Mouse (Mus musculus): ENCODE results near the gene Kcnj9. TPM values are rescaled to one million over a fixed set of nuclear protein-coding genes. Genes with fewer than 3 reads are reported as not detected.

The Kcnj9 gene
- total and polyA plus RNA-seq, 3 experiments: not detected

DNA sequence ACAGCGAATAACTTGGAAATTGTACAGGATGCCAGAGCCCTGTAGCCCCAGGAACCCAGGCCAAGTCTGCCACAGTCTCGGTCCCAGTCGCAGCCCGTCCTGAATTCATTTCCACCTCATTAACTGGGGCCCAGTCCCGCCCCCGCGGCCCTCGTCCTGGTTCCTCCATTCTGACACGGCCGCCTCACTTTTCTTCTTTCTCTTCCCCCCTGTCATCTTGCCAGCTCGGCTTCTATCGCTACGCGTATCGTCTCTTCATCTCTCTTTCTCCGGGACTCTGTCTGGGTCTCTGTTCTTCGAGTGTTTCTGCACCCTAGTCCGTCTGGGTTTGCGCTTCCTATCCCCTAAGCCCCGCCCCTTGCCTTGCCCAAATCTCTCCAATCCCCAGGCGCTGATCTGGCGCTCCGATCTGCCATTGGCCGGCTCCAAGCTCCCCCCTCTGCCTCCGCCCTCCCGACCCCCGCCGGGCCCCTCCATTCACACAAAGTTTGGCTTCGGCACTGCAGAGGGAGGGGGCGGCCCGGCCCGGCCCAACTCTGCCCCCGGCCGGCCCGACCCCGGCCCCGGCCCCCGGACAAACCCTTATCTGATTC is 11.7 kb upstream of the Kcnj9 start, which contains the start of gene Kcnj10:
Gene Kcnj10, plus strand, starts transcription at position 482 of the 593 bp plus-strand sequence.
- Histone ChIP-seq H3K4me3 (ENCODE audit: low read depth, low read length) (no peak within 1 kb of the TSS), H3K4me1 (ENCODE audit: insufficient read depth, low read depth, low read length) (no peaks in the 10 kb centered on the region), H3K36me3 (replicated peaks) (no peaks in the 10 kb centered on the region), H3K27me3 (ENCODE audit: insufficient read depth, low read length) (peaks cover 2% of the 10 kb centered on the region; the same call in 1 of the 2 replicates), H3K9me3 (replicated peaks) (no peaks in the 10 kb centered on the region)
- no peak for DNase-seq (ENCODE audit: low spot score)
- TF ChIP-seq POLR2AphosphoS5 (IDR thresholded peaks at IDR 0.05; ENCODE audit: insufficient replicate concordance, low read depth, low read length) (no peak), GATA1 (IDR thresholded peaks at IDR 0.05; ENCODE audit: borderline replicate concordance, low read length) (no peak), GATA2 (IDR thresholded peaks at IDR 0.05; ENCODE audit: borderline replicate concordance, low read depth, low read length) (no peak), CTCF (IDR thresholded peaks at IDR 0.05; ENCODE audit: low read depth, low read length) (no peak), TAL1 (conservative IDR thresholded peaks at IDR 0.05; ENCODE audit: low read depth, low read length) (no peak)
- ATAC-seq (ENCODE audit: extremely low read depth, insufficient number of reproducible peaks, low FRiP score, poor library complexity, severe bottlenecking): no peak

DNA sequence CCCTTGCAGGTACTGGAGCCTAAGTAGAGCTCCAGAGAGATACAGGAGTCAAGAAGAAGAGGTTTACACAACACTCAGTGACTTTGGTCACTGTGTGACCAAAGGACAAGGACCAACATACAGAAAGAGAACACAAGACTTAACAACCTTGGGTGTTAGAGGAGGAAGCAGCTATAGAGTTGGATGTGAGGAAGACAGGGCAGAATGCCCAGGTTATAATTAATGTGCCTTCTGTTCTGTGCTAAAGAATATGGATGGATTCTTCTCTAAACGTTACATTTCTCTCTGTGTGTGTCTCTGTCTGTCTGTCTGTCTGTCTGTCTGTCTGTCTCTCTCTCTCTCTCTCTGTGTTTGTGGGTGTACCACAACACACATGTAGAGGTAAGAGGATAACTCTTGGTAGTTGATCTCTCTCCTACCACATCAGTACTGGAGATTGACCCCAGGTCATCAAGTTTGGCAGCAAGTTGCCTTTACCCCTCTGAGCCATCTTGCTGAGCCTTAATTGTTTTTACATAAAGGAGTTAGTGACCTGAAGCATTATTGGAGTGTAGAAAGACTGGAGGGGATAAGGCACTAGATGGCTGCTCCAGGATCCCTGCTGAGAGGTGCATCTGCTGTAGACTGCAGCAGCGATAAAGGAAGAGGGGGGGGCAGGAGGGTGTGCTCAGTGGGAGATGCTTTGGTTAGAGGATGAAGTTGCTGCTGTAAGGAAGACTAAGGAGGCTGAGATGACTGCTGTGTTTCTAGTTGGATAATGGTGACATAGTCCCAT is 8.5 kb upstream of the Kcnj9 start:
- DNase-seq (ENCODE audit: low spot score): no peak
- H3K36me3 ChIP-seq (replicated peaks): no peaks in the 10 kb centered on the region
- H3K9me3 ChIP-seq (replicated peaks): no peaks in the 10 kb centered on the region
- H3K4me3 ChIP-seq (ENCODE audit: low read depth, low read length): no peak overlapping the region
- no peaks in the 10 kb centered on the region for H3K4me1 ChIP-seq (ENCODE audit: insufficient read depth, low read depth, low read length)
- TF ChIP-seq POLR2AphosphoS5 (IDR thresholded peaks at IDR 0.05; ENCODE audit: insufficient replicate concordance, low read depth, low read length) (no peak), CTCF (IDR thresholded peaks at IDR 0.05; ENCODE audit: low read depth, low read length) (no peak), TAL1 (conservative IDR thresholded peaks at IDR 0.05; ENCODE audit: low read depth, low read length) (no peak), GATA1 (IDR thresholded peaks at IDR 0.05; ENCODE audit: borderline replicate concordance, low read length) (no peak), GATA2 (IDR thresholded peaks at IDR 0.05; ENCODE audit: borderline replicate concordance, low read depth, low read length) (no peak)
- ATAC-seq (ENCODE audit: extremely low read depth, insufficient number of reproducible peaks, low FRiP score, poor library complexity, severe bottlenecking): no peak
- H3K27me3 ChIP-seq (ENCODE audit: insufficient read depth, low read length): 0 out of 2 replicates have a peak, but pooled peaks cover 5% of the 10 kb centered on the region

DNA sequence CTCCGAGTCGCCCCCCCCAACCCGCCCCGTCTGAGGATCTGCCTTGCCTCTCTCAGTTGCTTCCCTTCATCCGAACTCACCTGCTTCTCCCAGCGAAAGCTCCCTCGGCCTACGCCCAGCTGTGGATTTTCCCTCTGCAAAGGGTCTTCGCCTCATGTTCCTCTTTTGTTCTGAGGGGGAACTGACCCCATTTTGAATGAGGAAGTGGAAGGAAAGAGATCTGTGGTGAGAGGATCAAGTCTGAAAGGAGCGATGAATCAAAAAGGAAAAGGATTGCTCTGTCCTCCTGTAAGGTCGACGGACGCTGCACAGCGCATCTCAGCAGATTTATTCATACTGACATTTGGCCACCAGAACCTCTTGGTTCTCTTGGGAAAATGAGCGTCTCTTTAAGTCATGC is 6.7 kb upstream of the Kcnj9 start:
- DNase-seq (ENCODE audit: low spot score) (no peak), ATAC-seq (ENCODE audit: extremely low read depth, insufficient number of reproducible peaks, low FRiP score, poor library complexity, severe bottlenecking) (no peak)
- Histone ChIP-seq H3K9me3 (replicated peaks) (no peaks in the 10 kb centered on the region), H3K4me1 (ENCODE audit: insufficient read depth, low read depth, low read length) (no peaks in the 10 kb centered on the region), H3K27me3 (ENCODE audit: insufficient read depth, low read length) (peaks cover 7% of the 10 kb centered on the region), H3K36me3 (replicated peaks) (no peaks in the 10 kb centered on the region), H3K4me3 (ENCODE audit: low read depth, low read length) (no peak overlapping the region)
- TF ChIP-seq GATA2 (IDR thresholded peaks at IDR 0.05; ENCODE audit: borderline replicate concordance, low read depth, low read length) (no peak), POLR2AphosphoS5 (IDR thresholded peaks at IDR 0.05; ENCODE audit: insufficient replicate concordance, low read depth, low read length) (no peak), GATA1 (IDR thresholded peaks at IDR 0.05; ENCODE audit: borderline replicate concordance, low read length) (no peak), TAL1 (conservative IDR thresholded peaks at IDR 0.05; ENCODE audit: low read depth, low read length) (no peak), CTCF (IDR thresholded peaks at IDR 0.05; ENCODE audit: low read depth, low read length) (no peak)

DNA sequence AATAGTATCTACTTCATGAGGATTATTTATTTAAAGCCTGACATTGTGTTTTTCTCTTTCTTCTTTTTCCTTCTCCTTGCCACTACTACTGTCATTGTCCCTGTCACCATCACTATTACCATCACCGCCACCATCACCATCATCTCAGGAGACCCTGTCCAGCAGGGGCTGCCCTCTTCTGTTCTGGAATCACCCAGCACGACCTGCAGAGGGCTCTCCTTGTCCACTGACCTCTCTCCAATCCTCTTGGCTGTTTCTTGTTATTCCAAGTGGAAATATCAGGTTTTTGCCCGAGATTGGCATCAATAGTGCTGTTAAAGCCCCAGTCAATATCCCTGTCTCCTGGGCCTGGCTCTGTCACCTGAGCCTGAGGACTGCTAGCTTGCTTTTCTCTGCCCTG is 4.4 kb upstream of the Kcnj9 start:
- ATAC-seq (ENCODE audit: extremely low read depth, insufficient number of reproducible peaks, low FRiP score, poor library complexity, severe bottlenecking): no peak
- H3K9me3 ChIP-seq (replicated peaks): no peaks in the 10 kb centered on the region
- H3K36me3 ChIP-seq (replicated peaks): no peaks in the 10 kb centered on the region
- DNase-seq (ENCODE audit: low spot score): no peak
- no peak overlapping the region for H3K4me3 ChIP-seq (ENCODE audit: low read depth, low read length)
- no peaks in the 10 kb centered on the region for H3K4me1 ChIP-seq (ENCODE audit: insufficient read depth, low read depth, low read length)
- H3K27me3 ChIP-seq (ENCODE audit: insufficient read depth, low read length): peaks cover 22% of the 10 kb centered on the region
- TF ChIP-seq TAL1 (conservative IDR thresholded peaks at IDR 0.05; ENCODE audit: low read depth, low read length) (no peak), POLR2AphosphoS5 (IDR thresholded peaks at IDR 0.05; ENCODE audit: insufficient replicate concordance, low read depth, low read length) (no peak), CTCF (IDR thresholded peaks at IDR 0.05; ENCODE audit: low read depth, low read length) (no peak), GATA2 (IDR thresholded peaks at IDR 0.05; ENCODE audit: borderline replicate concordance, low read depth, low read length) (no peak), GATA1 (IDR thresholded peaks at IDR 0.05; ENCODE audit: borderline replicate concordance, low read length) (no peak)

DNA sequence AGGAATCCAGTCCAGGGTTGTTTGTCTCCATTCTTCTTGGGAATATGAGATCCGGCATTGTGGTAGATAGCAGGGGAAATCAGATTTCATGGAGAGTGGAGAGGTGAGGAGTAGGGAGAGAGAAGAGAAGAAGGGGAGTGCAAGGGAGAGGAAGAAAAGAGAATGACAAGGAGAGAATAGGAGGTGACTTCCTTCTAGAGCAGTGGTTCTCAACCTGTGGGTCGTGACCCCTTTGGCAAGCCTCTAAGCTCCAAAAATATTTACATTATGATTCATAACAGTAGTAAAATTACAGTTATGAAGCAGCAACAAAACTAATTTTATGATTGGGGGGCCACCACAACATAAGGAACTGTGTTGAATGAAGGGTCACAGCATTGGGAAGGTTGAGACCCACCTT is 3.8 kb upstream of the Kcnj9 start:
- Histone ChIP-seq H3K27me3 (ENCODE audit: insufficient read depth, low read length) (peaks cover 26% of the 10 kb centered on the region), H3K4me3 (ENCODE audit: low read depth, low read length) (no peak overlapping the region)
- TF ChIP-seq GATA2 (IDR thresholded peaks at IDR 0.05; ENCODE audit: borderline replicate concordance, low read depth, low read length): no peak
- TF ChIP-seq GATA1 (IDR thresholded peaks at IDR 0.05; ENCODE audit: borderline replicate concordance, low read length): no peak
- no peak for TF ChIP-seq CTCF (IDR thresholded peaks at IDR 0.05; ENCODE audit: low read depth, low read length)
- TF ChIP-seq POLR2AphosphoS5 (IDR thresholded peaks at IDR 0.05; ENCODE audit: insufficient replicate concordance, low read depth, low read length): no peak
- no peak for TF ChIP-seq TAL1 (conservative IDR thresholded peaks at IDR 0.05; ENCODE audit: low read depth, low read length)

DNA sequence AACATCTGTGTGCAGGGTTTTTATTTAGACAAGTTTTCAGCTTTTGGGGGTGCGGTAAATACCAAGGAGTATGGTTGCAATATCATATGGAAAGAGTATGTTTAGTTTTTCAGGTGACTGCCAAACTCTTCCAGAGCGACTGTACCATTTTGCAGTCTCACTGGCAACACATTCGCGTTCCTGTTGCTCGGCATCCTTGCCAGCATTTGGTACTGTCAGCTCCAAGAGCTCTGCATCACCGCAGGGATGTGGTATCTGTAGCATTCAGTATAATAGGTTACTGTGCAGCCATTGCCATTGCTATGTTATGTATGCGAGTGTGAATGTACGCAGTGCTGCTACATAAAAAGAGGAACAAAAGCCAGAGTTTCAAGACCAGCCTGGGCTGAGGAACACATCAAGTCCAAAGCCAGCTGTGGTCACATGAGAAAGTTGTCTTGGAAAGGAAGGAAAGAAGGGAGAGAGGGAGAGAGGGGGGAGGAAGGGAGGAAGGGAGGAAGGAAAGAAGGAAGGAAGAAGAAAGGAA is 2.4 kb upstream of the Kcnj9 start:
- ATAC-seq (ENCODE audit: extremely low read depth, insufficient number of reproducible peaks, low FRiP score, poor library complexity, severe bottlenecking): no peak
- no peaks in the 10 kb centered on the region for H3K9me3 ChIP-seq (replicated peaks)
- H3K4me1 ChIP-seq (ENCODE audit: insufficient read depth, low read depth, low read length): no peaks in the 10 kb centered on the region
- no peak overlapping the region for H3K4me3 ChIP-seq (ENCODE audit: low read depth, low read length)
- H3K27me3 ChIP-seq (ENCODE audit: insufficient read depth, low read length): peaks cover 34% of the 10 kb centered on the region
- TF ChIP-seq GATA1 (IDR thresholded peaks at IDR 0.05; ENCODE audit: borderline replicate concordance, low read length) (no peak), POLR2AphosphoS5 (IDR thresholded peaks at IDR 0.05; ENCODE audit: insufficient replicate concordance, low read depth, low read length) (no peak), CTCF (IDR thresholded peaks at IDR 0.05; ENCODE audit: low read depth, low read length) (no peak), TAL1 (conservative IDR thresholded peaks at IDR 0.05; ENCODE audit: low read depth, low read length) (no peak), GATA2 (IDR thresholded peaks at IDR 0.05; ENCODE audit: borderline replicate concordance, low read depth, low read length) (no peak)
- no peaks in the 10 kb centered on the region for H3K36me3 ChIP-seq (replicated peaks)
- DNase-seq (ENCODE audit: low spot score): no peak

More for the DNA sequence above, 3.8 kb upstream of the Kcnj9 start:
- DNase-seq (ENCODE audit: low spot score) (no peak), ATAC-seq (ENCODE audit: extremely low read depth, insufficient number of reproducible peaks, low FRiP score, poor library complexity, severe bottlenecking) (no peak)
- Histone ChIP-seq H3K4me1 (ENCODE audit: insufficient read depth, low read depth, low read length) (no peaks in the 10 kb centered on the region), H3K36me3 (replicated peaks) (no peaks in the 10 kb centered on the region), H3K9me3 (replicated peaks) (no peaks in the 10 kb centered on the region)

All from G1E (cell line).